Mouse (Mus musculus) hindbrain, embryonic 16.5 days (tissue): ENCODE measurements at regions not wholly inside any gene's neighbourhood (a gene's known extent, or its start where the extent isn't known, plus 50 kb on each side); places are given as distances from the start of the nearest gene placed in this dataset.

ENCODE experiments used
- ATAC-seq: fragments of 200-750 bp; cut with Nextera tagmentation; 2 replicates; pipeline ENCODE4 v1.8.0; 2017; ENCODE audit warnings: moderate TSS enrichment, moderate library complexity
- H3K27ac ChIP-seq: fragments of 300-500 bp; sonication (generic); 2 replicates; pipeline ENCODE4 v1.5.1; 2014; ENCODE audit warnings: low read depth, mild to moderate bottlenecking, control low read depth, low read length, moderate library complexity
- H3K27me3 ChIP-seq: fragments of 300-500 bp; sonication (generic); replicated peaks from 2 replicates; pipeline ENCODE4 v1.6.1; 2014; ENCODE audit warnings: low read length; ENCODE audit not compliant: control insufficient read depth, insufficient read depth
- H3K36me3 ChIP-seq: fragments of 300-500 bp; sonication (generic); 2 replicates; pipeline ENCODE4 v1.6.1; 2014; ENCODE audit warnings: mild to moderate bottlenecking, low read length, moderate library complexity, mixed read lengths; ENCODE audit not compliant: control insufficient read depth, insufficient read depth
- H3K4me1 ChIP-seq: fragments of 300-500 bp; sonication (generic); 2 replicates; pipeline ENCODE4 v1.6.1; 2014; ENCODE audit warnings: low read depth, low read length; ENCODE audit not compliant: control insufficient read depth, insufficient read depth
- H3K4me2 ChIP-seq: fragments of 300-500 bp; sonication (generic); 2 replicates; pipeline ENCODE4 v1.6.1; 2014; ENCODE audit warnings: mild to moderate bottlenecking, low read length, control low read depth, moderate library complexity
- H3K4me3 ChIP-seq: fragments of 300-500 bp; sonication (generic); 2 replicates; pipeline ENCODE4 v1.5.1; 2014; ENCODE audit warnings: mild to moderate bottlenecking, low read length, control low read depth, moderate library complexity
- H3K9ac ChIP-seq: fragments of 300-500 bp; sonication (generic); 2 replicates; pipeline ENCODE4 v1.6.1; 2014; ENCODE audit warnings: low read depth, mild to moderate bottlenecking, control low read depth, low read length, moderate library complexity
- H3K9me3 ChIP-seq: fragments of 300-500 bp; sonication (generic); 2 replicates; pipeline ENCODE4 v1.6.1; 2014; ENCODE audit warnings: mild to moderate bottlenecking, low read length, moderate library complexity; ENCODE audit not compliant: control insufficient read depth
- whole genome bisulfite sequencing: fragments of 180-500 bp; shearing (Covaris S2); extraction: QIAGEN DNeasy Blood & Tissue Kit; methylation state at CpG from one replicate; pipeline ENCODE4 v1.1.7; 2014; 5-methylcytosine and 5-hydroxymethylcytosine counted together

GRCm38 (mm10) chr13:114237391-114237790, 150.7 kb downstream of the Ndufs4 start:
- Histone ChIP-seq H3K36me3 (no peaks in the 10 kb centered on the region), H3K4me3 (no peak overlapping the region), H3K9me3 (no peaks in the 10 kb centered on the region), H3K27me3 (no peaks in the 10 kb centered on the region), H3K9ac (no peak overlapping the region), H3K4me1 (no peaks in the 10 kb centered on the region), H3K27ac (no peak overlapping the region), H3K4me2 (no peak overlapping the region)
- no peak for ATAC-seq
- WGBS, result 85% methylated on average over 8 of the region's 8 CpGs

DNA sequence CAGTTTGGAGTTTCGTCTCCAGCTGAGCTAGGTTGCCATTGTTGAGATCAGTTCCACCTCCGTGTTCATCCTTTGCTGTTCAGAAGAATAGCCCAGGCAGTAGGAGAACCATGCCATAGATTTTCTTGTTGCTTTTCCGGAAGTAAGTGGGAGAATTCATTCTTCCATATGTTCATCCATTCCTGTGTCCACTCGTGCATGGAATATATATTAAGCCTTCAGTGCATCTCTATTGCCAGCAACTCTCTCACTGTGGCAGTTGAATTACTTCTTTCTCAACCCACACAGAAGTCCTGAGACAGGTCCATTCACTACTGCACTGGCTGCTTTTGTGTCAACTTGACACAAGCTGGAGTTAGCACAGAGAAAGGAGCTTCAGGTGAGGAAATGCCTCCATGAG, 152.2 kb downstream of the Ndufs4 start:
- Histone ChIP-seq H3K27ac (no peak overlapping the region), H3K4me2 (no peak overlapping the region), H3K9ac (no peak overlapping the region), H3K9me3 (no peaks in the 10 kb centered on the region), H3K36me3 (no peaks in the 10 kb centered on the region), H3K4me1 (no peaks in the 10 kb centered on the region), H3K4me3 (no peak overlapping the region), H3K27me3 (no peaks in the 10 kb centered on the region)
- 74% methylated on average over 4 of the region's 4 CpGs for WGBS
- no peak for ATAC-seq

GRCm38 (mm10) chr13:114232203-114232602, 155.9 kb downstream of the Ndufs4 start:
- Histone ChIP-seq H3K4me2 (no peak overlapping the region), H3K27me3 (no peaks in the 10 kb centered on the region), H3K27ac (no peak overlapping the region), H3K9ac (no peak overlapping the region), H3K4me3 (no peak overlapping the region), H3K36me3 (no peaks in the 10 kb centered on the region), H3K9me3 (no peaks in the 10 kb centered on the region), H3K4me1 (no peaks in the 10 kb centered on the region)
- no peak for ATAC-seq
- whole genome bisulfite sequencing, result 92% methylated on average over 3 of the region's 3 CpGs

DNA sequence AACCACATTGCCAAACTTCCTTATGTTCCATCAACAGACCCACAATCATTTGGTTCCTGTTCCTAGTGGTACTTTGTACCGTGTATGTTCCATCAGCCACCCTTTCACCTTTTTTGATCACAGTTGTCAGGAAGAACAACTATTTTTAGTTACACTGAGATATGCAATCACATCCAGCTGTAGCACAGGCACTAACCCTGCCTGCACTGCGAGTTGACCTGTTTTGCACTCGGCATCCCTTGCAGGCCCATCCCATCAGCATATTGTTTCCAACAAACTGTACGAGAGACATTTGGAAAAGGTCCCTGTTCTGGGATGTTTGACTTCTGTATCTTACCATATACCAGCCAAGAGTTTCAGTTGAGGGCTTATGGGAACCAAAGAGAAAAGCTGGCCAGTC, 157.5 kb downstream of the Ndufs4 start:
- Histone ChIP-seq H3K27me3 (no peaks in the 10 kb centered on the region), H3K9me3 (no peaks in the 10 kb centered on the region), H3K9ac (no peak overlapping the region), H3K4me1 (no peaks in the 10 kb centered on the region), H3K36me3 (no peaks in the 10 kb centered on the region), H3K4me2 (no peak overlapping the region), H3K27ac (no peak overlapping the region), H3K4me3 (no peak overlapping the region)
- 92% methylated on average over 4 of the region's 4 CpGs for WGBS
- no peak for ATAC-seq

DNA sequence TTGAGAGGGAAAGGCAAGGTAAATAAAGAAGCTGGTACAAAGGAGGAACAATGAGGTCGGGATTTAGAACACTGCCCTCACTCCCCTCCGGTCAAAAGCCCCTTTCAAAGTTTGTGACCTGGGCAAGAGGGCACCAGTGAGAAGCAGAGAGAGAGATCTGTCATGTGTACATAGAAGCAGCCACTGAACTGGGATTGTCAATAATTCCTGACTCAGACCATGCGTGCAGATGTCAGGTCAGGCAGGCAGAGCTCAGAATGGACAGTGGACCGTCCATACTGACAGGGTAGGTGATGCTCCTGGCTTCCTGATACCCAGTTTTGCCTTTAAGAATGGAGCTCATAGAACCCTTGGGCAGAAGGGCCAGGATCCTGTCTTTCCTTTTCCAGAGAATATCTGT, 161.0 kb downstream of the Ndufs4 start:
- no peaks in the 10 kb centered on the region for H3K9me3 ChIP-seq
- H3K4me2 ChIP-seq, result no peak overlapping the region
- no peaks in the 10 kb centered on the region for H3K27me3 ChIP-seq
- no peaks in the 10 kb centered on the region for H3K36me3 ChIP-seq
- H3K9ac ChIP-seq, result no peak overlapping the region
- H3K4me3 ChIP-seq, result no peak overlapping the region
- ATAC-seq, result no peak
- H3K4me1 ChIP-seq, result no peaks in the 10 kb centered on the region
- WGBS, result 48% methylated on average over 4 of the region's 4 CpGs
- H3K27ac ChIP-seq, result no peak overlapping the region

GRCm38 (mm10) chr13:114226291-114226925, 161.7 kb downstream of the Ndufs4 start:
- Histone ChIP-seq H3K36me3 (no peaks in the 10 kb centered on the region), H3K4me2 (no peak overlapping the region)
- WGBS, result 50% methylated on average over 7 of the region's 7 CpGs

GRCm38 (mm10) chr13:114219870-114220492, 168.1 kb downstream of the Ndufs4 start:
- H3K4me3 ChIP-seq, result no peak overlapping the region
- H3K27me3 ChIP-seq, result no peaks in the 10 kb centered on the region
- H3K27ac ChIP-seq, result no peak overlapping the region
- no peak overlapping the region for H3K4me2 ChIP-seq
- ATAC-seq, result peak; percentile 79
- H3K9ac ChIP-seq, result no peak overlapping the region
- H3K4me1 ChIP-seq, result no peaks in the 10 kb centered on the region
- 49% methylated on average over 5 of the region's 5 CpGs for WGBS
- no peaks in the 10 kb centered on the region for H3K36me3 ChIP-seq
- no peaks in the 10 kb centered on the region for H3K9me3 ChIP-seq

More at GRCm38 (mm10) chr13:114226291-114226925, 161.7 kb downstream of the Ndufs4 start:
- peak; percentile 77 for ATAC-seq
- no peak overlapping the region for H3K4me3 ChIP-seq
- no peaks in the 10 kb centered on the region for H3K9me3 ChIP-seq
- no peaks in the 10 kb centered on the region for H3K27me3 ChIP-seq
- H3K27ac ChIP-seq, result no peak overlapping the region
- H3K9ac ChIP-seq, result no peak overlapping the region
- no peaks in the 10 kb centered on the region for H3K4me1 ChIP-seq

GRCm38 (mm10) chr13:114215044-114215443, 173.0 kb downstream of the Ndufs4 start:
- H3K9ac ChIP-seq, result no peak overlapping the region
- ATAC-seq, result no peak
- WGBS, result 73% methylated on average over 4 of the region's 4 CpGs
- H3K4me3 ChIP-seq, result no peak overlapping the region
- no peak overlapping the region for H3K4me2 ChIP-seq
- H3K27me3 ChIP-seq, result no peaks in the 10 kb centered on the region
- no peak overlapping the region for H3K27ac ChIP-seq
- no peaks in the 10 kb centered on the region for H3K4me1 ChIP-seq
- no peaks in the 10 kb centered on the region for H3K36me3 ChIP-seq
- no peaks in the 10 kb centered on the region for H3K9me3 ChIP-seq
